Mouse (Mus musculus): ENCODE results near the gene Alx3. TPM values are rescaled to one million over a fixed set of nuclear protein-coding genes. Genes with fewer than 3 reads are reported as not detected.
"Not testable (repeated sequence)": the region's sequence is repeated elsewhere in the genome, so short reads cannot be mapped to it uniquely, and the experiment has no call there.

Gene Alx3
- polyA plus RNA-seq, 1 experiment from 2014 or later = 1.7 TPM

DNA sequence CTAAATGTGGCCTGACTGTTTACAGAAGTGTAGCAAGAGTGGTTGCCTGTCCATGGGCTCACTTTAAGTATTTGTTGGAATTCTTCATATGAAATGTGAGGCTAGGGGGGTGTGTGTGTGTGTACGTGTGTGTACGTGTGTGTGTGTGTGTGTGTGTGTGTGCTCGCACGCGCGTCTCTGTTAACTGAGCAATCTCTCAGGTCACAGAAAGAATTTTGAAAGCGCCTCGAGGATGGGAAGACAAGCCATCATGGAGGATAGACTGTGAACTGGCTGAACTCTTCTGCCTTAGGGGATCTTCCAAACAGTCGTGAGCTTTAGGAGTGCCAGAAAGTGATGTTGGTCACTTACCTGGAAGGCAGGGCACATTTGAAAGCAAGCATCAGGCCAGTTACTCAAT lies 39.1 kb downstream of the Alx3 start:
- Histone ChIP-seq H3K27ac (ENCODE audit: low read depth, low read length) (no peak overlapping the region), H3K4me1 (ENCODE audit: control insufficient read depth, insufficient read depth, low read length) (peaks cover 10% of the 10 kb centered on the region; the same call in 1 of the 2 replicates), H3K9me3 (replicated peaks; ENCODE audit: control insufficient read depth, low read length) (no peaks in the 10 kb centered on the region), H3K36me3 (ENCODE audit: control insufficient read depth, insufficient read depth, low read length) (no peaks in the 10 kb centered on the region), H3K27me3 (ENCODE audit: control insufficient read depth, insufficient read depth, low read length) (no peaks in the 10 kb centered on the region), H3K4me2 (no peak overlapping the region), H3K9ac (ENCODE audit: low read depth, low read length) (no peak overlapping the region), H3K4me3 (ENCODE audit: low read depth, low read length) (no peak overlapping the region)
- WGBS (ENCODE audit: insufficient replicate concordance) = 88% methylated on average over 9 of the region's 9 CpGs
- no peak for ATAC-seq (replicated peaks; ENCODE audit: insufficient number of reproducible peaks, low FRiP score, low TSS enrichment)

DNA sequence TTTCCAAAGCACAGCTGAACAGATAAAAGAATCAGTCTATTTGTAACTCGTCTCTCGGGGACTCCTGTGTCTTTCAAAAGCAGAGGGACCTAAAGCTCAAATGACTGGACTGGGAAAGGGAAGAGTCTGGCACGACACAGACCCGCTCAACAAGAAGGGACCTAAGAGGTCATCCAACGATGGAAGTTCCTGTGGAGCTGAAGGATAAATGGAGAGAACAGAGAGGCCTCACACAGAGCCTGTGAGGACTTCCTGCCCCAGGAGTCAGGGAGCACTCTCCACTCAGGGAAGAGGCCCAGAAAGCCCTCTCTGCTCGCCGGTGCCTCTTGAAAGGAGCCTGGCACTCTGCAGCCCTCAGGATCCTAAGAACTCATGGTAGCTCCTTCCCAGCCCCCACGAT lies 41.0 kb downstream of the Alx3 start:
- no peaks in the 10 kb centered on the region for H3K36me3 ChIP-seq (ENCODE audit: control insufficient read depth, insufficient read depth, low read length)
- H3K4me2 ChIP-seq = no peak overlapping the region
- WGBS (ENCODE audit: insufficient replicate concordance) = 40% methylated on average over 8 of the region's 8 CpGs
- peaks cover 6% of the 10 kb centered on the region; the same call in 1 of the 2 replicates for H3K4me1 ChIP-seq (ENCODE audit: control insufficient read depth, insufficient read depth, low read length)
- no peaks in the 10 kb centered on the region for H3K27me3 ChIP-seq (ENCODE audit: control insufficient read depth, insufficient read depth, low read length)
- H3K4me3 ChIP-seq (ENCODE audit: low read depth, low read length) = no peak overlapping the region
- no peak overlapping the region for H3K27ac ChIP-seq (ENCODE audit: low read depth, low read length)
- no peaks in the 10 kb centered on the region for H3K9me3 ChIP-seq (replicated peaks; ENCODE audit: control insufficient read depth, low read length)
- no peak for ATAC-seq (replicated peaks; ENCODE audit: insufficient number of reproducible peaks, low FRiP score, low TSS enrichment)
- no peak overlapping the region for H3K9ac ChIP-seq (ENCODE audit: low read depth, low read length)

DNA sequence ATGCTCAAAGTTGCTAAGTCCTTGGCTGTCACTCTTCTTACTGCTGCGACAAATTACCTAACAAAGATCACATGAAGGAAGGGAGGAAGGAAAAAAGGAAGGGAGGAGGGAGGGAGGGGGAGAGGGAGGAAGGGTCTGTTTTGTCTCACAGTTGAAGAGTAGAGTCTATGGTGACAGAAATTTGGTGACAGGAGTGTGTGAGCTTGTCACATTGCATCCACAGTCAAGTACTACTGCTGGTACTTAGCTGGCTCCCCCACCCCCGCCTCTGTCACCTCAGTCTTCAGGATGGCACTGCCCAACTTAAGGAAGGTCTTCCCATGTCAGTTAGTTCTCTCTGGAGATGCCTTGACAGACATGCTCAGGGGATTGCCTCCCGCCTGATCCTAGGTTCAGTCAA lies 41.4 kb downstream of the Alx3 start:
- 60% methylated on average over 3 of the region's 3 CpGs for WGBS (ENCODE audit: insufficient replicate concordance)
- ATAC-seq (replicated peaks; ENCODE audit: insufficient number of reproducible peaks, low FRiP score, low TSS enrichment) = no peak

DNA sequence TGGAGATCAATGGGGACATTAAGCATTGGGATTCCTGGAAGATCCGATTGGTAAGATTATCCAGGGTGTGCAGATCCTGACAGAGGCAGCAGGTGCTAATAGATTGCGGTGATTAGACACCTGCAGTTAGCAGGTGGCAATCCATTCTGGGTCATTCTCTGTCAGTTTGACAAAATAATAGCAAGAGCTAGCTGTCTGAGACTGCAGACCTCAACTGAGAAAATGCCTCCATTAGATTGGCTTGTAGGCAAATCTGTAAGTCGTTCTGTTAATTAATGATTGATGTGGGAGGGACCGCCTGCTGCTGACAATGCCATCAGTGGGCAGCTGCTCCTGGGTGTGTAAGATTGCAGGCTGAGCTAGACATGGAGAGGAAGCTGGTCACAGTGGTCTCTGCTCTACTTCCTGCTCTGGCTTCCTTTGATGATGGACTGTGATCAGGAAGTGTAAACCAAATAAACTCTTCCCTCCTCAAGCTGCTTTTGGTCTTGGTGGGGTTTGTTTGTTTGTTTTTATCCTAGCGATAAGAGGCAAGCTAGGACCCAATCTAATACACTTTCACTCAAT lies 42.9 kb downstream of the Alx3 start:
- no peak overlapping the region for H3K27ac ChIP-seq (ENCODE audit: low read depth, low read length)
- WGBS (ENCODE audit: insufficient replicate concordance) = 60% methylated on average over 5 of the region's 5 CpGs
- H3K4me3 ChIP-seq (ENCODE audit: low read depth, low read length) = no peak overlapping the region
- no peak overlapping the region for H3K4me2 ChIP-seq
- no peak for ATAC-seq (replicated peaks; ENCODE audit: insufficient number of reproducible peaks, low FRiP score, low TSS enrichment)
- no peaks in the 10 kb centered on the region for H3K9me3 ChIP-seq (replicated peaks; ENCODE audit: control insufficient read depth, low read length)
- H3K27me3 ChIP-seq (ENCODE audit: control insufficient read depth, insufficient read depth, low read length) = no peaks in the 10 kb centered on the region
- H3K4me1 ChIP-seq (ENCODE audit: control insufficient read depth, insufficient read depth, low read length) = peaks cover 6% of the 10 kb centered on the region; the same call in 1 of the 2 replicates
- no peak overlapping the region for H3K9ac ChIP-seq (ENCODE audit: low read depth, low read length)
- no peaks in the 10 kb centered on the region for H3K36me3 ChIP-seq (ENCODE audit: control insufficient read depth, insufficient read depth, low read length)

More for the DNA sequence above, 41.4 kb downstream of the Alx3 start:
- H3K4me1 ChIP-seq (ENCODE audit: control insufficient read depth, insufficient read depth, low read length) = peaks cover 6% of the 10 kb centered on the region; the same call in 1 of the 2 replicates
- H3K9ac ChIP-seq (ENCODE audit: low read depth, low read length) = no peak overlapping the region
- no peaks in the 10 kb centered on the region for H3K27me3 ChIP-seq (ENCODE audit: control insufficient read depth, insufficient read depth, low read length)
- no peaks in the 10 kb centered on the region for H3K36me3 ChIP-seq (ENCODE audit: control insufficient read depth, insufficient read depth, low read length)
- no peaks in the 10 kb centered on the region for H3K9me3 ChIP-seq (replicated peaks; ENCODE audit: control insufficient read depth, low read length)
- H3K27ac ChIP-seq (ENCODE audit: low read depth, low read length) = no peak overlapping the region
- no peak overlapping the region for H3K4me3 ChIP-seq (ENCODE audit: low read depth, low read length)
- H3K4me2 ChIP-seq = no peak overlapping the region

DNA sequence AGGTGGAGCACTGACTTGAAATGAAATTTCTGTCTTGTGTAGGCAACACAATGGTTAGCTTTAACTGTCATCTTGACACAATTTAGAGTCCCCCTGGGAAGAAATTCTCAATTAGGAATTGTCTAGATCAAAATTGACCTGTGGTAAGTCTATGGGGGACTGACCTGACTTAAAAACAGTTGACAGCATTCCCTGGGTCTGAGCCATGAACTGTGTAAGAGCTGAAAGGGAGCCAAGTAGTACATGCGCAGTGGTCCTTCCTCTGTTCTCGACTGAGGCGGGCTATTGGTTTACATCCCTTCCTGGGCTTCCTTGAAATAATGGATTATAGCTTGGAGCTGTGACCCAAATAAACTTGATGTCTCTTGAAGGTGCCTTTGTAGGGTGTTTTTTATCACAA lies 52.1 kb downstream of the Alx3 start:
- Histone ChIP-seq H3K36me3 (ENCODE audit: control insufficient read depth, insufficient read depth, low read length) (no peaks in the 10 kb centered on the region), H3K27me3 (ENCODE audit: control insufficient read depth, insufficient read depth, low read length) (no peaks in the 10 kb centered on the region), H3K27ac (ENCODE audit: low read depth, low read length) (no peak overlapping the region), H3K9me3 (replicated peaks; ENCODE audit: control insufficient read depth, low read length) (no peaks in the 10 kb centered on the region), H3K4me2 (no peak overlapping the region), H3K4me3 (ENCODE audit: low read depth, low read length) (no peak overlapping the region), H3K4me1 (ENCODE audit: control insufficient read depth, insufficient read depth, low read length) (no peaks in the 10 kb centered on the region), H3K9ac (ENCODE audit: low read depth, low read length) (no peak overlapping the region)
- WGBS (ENCODE audit: insufficient replicate concordance) = 99% methylated on average over 3 of the region's 3 CpGs
- no peak for ATAC-seq (replicated peaks; ENCODE audit: insufficient number of reproducible peaks, low FRiP score, low TSS enrichment)

DNA sequence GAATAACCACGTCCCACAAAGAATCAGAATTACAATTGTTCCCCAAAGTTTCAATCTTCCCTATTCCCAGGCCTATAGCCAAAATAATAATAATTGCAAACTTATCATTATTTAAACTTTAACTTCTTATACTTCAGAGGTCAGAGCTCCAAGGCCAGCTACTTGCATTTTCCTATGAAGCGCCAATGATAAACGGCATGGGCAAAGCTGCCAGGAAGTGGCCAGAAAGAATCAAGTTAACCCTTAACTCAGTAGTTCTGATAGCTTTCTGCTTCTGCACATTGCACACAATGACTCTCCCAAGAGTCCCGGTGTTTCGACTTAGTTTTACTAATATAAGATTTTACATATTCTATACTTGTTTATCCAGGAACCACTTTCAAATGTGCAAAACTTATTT lies 55.4 kb downstream of the Alx3 start:
- not testable (repeated sequence) for H3K9ac ChIP-seq (ENCODE audit: low read depth, low read length); ATAC-seq (replicated peaks; ENCODE audit: insufficient number of reproducible peaks, low FRiP score, low TSS enrichment); H3K4me3 ChIP-seq (ENCODE audit: low read depth, low read length); H3K9me3 ChIP-seq (replicated peaks; ENCODE audit: control insufficient read depth, low read length); H3K4me2 ChIP-seq; H3K27me3 ChIP-seq (ENCODE audit: control insufficient read depth, insufficient read depth, low read length); H3K36me3 ChIP-seq (ENCODE audit: control insufficient read depth, insufficient read depth, low read length); H3K4me1 ChIP-seq (ENCODE audit: control insufficient read depth, insufficient read depth, low read length); H3K27ac ChIP-seq (ENCODE audit: low read depth, low read length)
- WGBS (ENCODE audit: insufficient replicate concordance) = 67% methylated on average over 5 of the region's 5 CpGs

DNA sequence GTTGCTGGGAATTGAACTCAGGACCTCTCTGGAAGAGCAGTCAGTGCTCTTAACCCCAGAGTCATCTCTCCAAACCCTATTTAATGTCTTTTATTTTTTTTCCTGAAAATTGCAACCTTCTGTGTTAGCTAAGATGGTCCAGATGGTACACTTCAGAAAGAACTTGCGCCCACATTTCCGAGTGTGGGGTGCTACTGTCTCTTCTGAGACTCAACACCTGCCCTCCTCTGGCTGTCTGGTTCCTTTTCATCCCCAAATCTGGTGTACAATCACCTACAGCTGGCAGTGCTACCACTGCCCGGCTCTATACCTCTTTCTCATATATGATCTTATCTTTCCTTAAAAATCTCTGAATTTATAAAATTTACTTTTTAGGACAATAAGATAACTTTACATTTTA lies 58.1 kb downstream of the Alx3 start:
- no peak overlapping the region for H3K4me2 ChIP-seq
- no peak for ATAC-seq (replicated peaks; ENCODE audit: insufficient number of reproducible peaks, low FRiP score, low TSS enrichment)
- no peak overlapping the region for H3K27ac ChIP-seq (ENCODE audit: low read depth, low read length)
- no peaks in the 10 kb centered on the region for H3K36me3 ChIP-seq (ENCODE audit: control insufficient read depth, insufficient read depth, low read length)
- no peaks in the 10 kb centered on the region for H3K9me3 ChIP-seq (replicated peaks; ENCODE audit: control insufficient read depth, low read length)
- 87% methylated on average over 3 of the region's 3 CpGs for WGBS (ENCODE audit: insufficient replicate concordance)
- no peak overlapping the region for H3K4me3 ChIP-seq (ENCODE audit: low read depth, low read length)
- H3K27me3 ChIP-seq (ENCODE audit: control insufficient read depth, insufficient read depth, low read length) = no peaks in the 10 kb centered on the region
- H3K9ac ChIP-seq (ENCODE audit: low read depth, low read length) = no peak overlapping the region
- no peaks in the 10 kb centered on the region for H3K4me1 ChIP-seq (ENCODE audit: control insufficient read depth, insufficient read depth, low read length)

DNA sequence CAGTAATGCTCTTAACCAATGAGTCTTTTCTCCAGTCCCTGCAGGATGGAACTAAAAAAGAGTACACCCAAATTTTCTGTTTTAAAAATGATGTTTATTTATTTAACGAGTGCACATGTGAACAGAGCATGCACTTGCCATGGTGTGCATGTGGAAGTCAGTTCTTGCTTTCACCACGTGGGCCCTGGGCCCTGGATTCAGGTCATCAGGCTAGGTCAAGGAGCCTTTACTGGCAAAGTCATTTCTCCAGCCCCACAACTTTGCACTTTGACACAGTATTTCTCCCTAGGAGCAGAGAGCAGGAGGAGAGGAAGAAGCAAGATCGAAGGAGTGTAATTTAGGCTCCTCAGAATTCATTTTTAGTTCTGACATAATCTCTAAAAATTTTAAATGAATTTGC lies 60.0 kb downstream of the Alx3 start:
- Histone ChIP-seq H3K36me3 (ENCODE audit: control insufficient read depth, insufficient read depth, low read length) (0 out of 2 replicates have a peak, but pooled peaks cover 2% of the 10 kb centered on the region), H3K27ac (ENCODE audit: low read depth, low read length) (no peak overlapping the region), H3K4me1 (ENCODE audit: control insufficient read depth, insufficient read depth, low read length) (no peaks in the 10 kb centered on the region), H3K4me3 (ENCODE audit: low read depth, low read length) (no peak overlapping the region), H3K27me3 (ENCODE audit: control insufficient read depth, insufficient read depth, low read length) (no peaks in the 10 kb centered on the region), H3K9ac (ENCODE audit: low read depth, low read length) (no peak overlapping the region), H3K9me3 (replicated peaks; ENCODE audit: control insufficient read depth, low read length) (no peaks in the 10 kb centered on the region), H3K4me2 (no peak overlapping the region)
- WGBS (ENCODE audit: insufficient replicate concordance) = 80% methylated on average over 3 of the region's 3 CpGs
- no peak for ATAC-seq (replicated peaks; ENCODE audit: insufficient number of reproducible peaks, low FRiP score, low TSS enrichment)
